In the genomic region with DNA sequence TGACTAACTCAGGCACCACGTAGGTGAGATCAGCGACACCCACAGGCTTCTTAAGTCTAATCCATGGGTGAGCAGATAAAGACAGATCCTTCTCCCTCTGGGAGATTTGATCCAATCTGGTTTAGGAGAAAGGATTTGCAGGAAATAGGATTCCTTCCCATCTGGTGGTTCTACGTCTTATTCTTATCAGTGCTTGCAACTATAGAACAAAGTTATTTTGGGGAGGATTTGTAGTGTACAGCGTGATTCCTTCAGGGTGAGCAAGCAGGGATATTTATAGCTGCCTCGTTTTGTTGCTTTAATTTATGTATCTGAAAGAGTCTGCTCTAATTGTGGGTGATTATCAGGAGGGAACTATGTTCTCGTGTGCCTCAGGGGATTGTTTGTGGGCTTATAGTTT, we compare ENCODE assay signal across 28 mouse cellular contexts.
DNase-seq lines count a peak whose midpoint lies in the region; ATAC-seq and TF ChIP-seq lines count a peak whose summit lies in the region.
"Had no signal": no experiment of that assay in that cellular context is flagged by ENCODE, and none has a peak within 500 bp of the region (broad histone marks: within the 10 kb centered on the region; RNA-seq: fewer than 3 reads in every experiment).

No protein-coding gene starts in this region.

- no peak for TF ChIP-seq CTCF in forebrain, postnatal 0 days (IDR thresholded peaks at IDR 0.05; ENCODE audit: low read depth)

- H3K4me3 ChIP-seq in forebrain, postnatal 0 days (ENCODE audit: low read depth, low read length), result no peak overlapping the region
- no peak overlapping the region for H3K4me3 ChIP-seq in forebrain, embryonic 10.5 days
- no peak overlapping the region for H3K4me3 ChIP-seq in hindbrain, embryonic 16.5 days (ENCODE audit: low read length)
- no peak overlapping the region for H3K4me3 ChIP-seq in hindbrain, embryonic 13.5 days
- H3K4me3 ChIP-seq in neural tube, embryonic 14.5 days (ENCODE audit: low read depth, low read length), result no peak overlapping the region
- no peak overlapping the region for H3K4me3 ChIP-seq in neural tube, embryonic 15.5 days (replicated peaks)
- H3K4me3 ChIP-seq in forebrain, embryonic 11.5 days (ENCODE audit: low read depth, low read length), result no peak overlapping the region
- H3K4me3 ChIP-seq: embryonic facial prominence, embryonic 12.5 days; heart, embryonic 10.5 days; layer of hippocampus, adult 2 months; limb, embryonic 10.5 days; myocyte had no signal

- no peaks in the 10 kb centered on the region for H3K9me3 ChIP-seq in forebrain, postnatal 0 days (ENCODE audit: low read length)
- H3K9me3 ChIP-seq in forebrain, embryonic 10.5 days, result no peaks in the 10 kb centered on the region
- H3K9me3 ChIP-seq in hindbrain, embryonic 16.5 days (ENCODE audit: control insufficient read depth, low read length), result no peaks in the 10 kb centered on the region
- H3K9me3 ChIP-seq in hindbrain, embryonic 13.5 days, result no peaks in the 10 kb centered on the region
- H3K9me3 ChIP-seq in neural tube, embryonic 14.5 days (ENCODE audit: control insufficient read depth, low read length), result no peaks in the 10 kb centered on the region
- no peaks in the 10 kb centered on the region for H3K9me3 ChIP-seq in neural tube, embryonic 15.5 days (replicated peaks)
- no peaks in the 10 kb centered on the region for H3K9me3 ChIP-seq in forebrain, embryonic 11.5 days (ENCODE audit: control insufficient read depth, low read length)
- H3K9me3 ChIP-seq: embryonic facial prominence, embryonic 12.5 days; heart, embryonic 10.5 days; limb, embryonic 10.5 days had no signal

- no peak for DNase-seq in forebrain, postnatal 0 days
- DNase-seq in forebrain, embryonic 10.5 days (ENCODE audit: extremely low spot score, low spot score), result no peak
- no peak for DNase-seq in testis, postnatal 14 days (ENCODE audit: low spot score)
- no peak for DNase-seq in forebrain, embryonic 11.5 days (ENCODE audit: low spot score)
- DNase-seq: adrenal gland, adult 8-10 months; cerebellum, adult 9-11 months; gastrocnemius, postnatal 36 days; kidney, adult 2 months; kidney, postnatal 10 days; liver, postnatal 0 days; lung, postnatal 14 days; midbrain, embryonic 14.5 days; right cerebral cortex, postnatal 14 days; spleen, adult 18-20 months; thymus, adult 18-20 months; thymus, postnatal 4 days had no signal

- peak; percentile 60 for ATAC-seq in forebrain, postnatal 0 days
- peak; percentile 40; the same call in 1 of the 2 replicates for ATAC-seq in hindbrain, embryonic 16.5 days
- ATAC-seq in hindbrain, embryonic 13.5 days (ENCODE audit: low FRiP score), result no peak
- ATAC-seq in neural tube, embryonic 14.5 days (ENCODE audit: low read depth), result peak; percentile 68
- no peak for ATAC-seq in neural tube, embryonic 15.5 days (ENCODE audit: low FRiP score)
- no peak for ATAC-seq in forebrain, embryonic 11.5 days (replicated peaks; ENCODE audit: low FRiP score)
- ATAC-seq: CD4-positive, CD25-positive, alpha-beta regulatory T cell, adult 4 months; forebrain, embryonic 16.5 days; liver, postnatal 0 days; Patski had no signal

- no peaks in the 10 kb centered on the region for H3K27me3 ChIP-seq in forebrain, postnatal 0 days (ENCODE audit: insufficient read depth, low read length)
- no peaks in the 10 kb centered on the region for H3K27me3 ChIP-seq in forebrain, embryonic 10.5 days (ENCODE audit: poor library complexity, severe bottlenecking)
- H3K27me3 ChIP-seq in hindbrain, embryonic 16.5 days (replicated peaks; ENCODE audit: control insufficient read depth, insufficient read depth, low read length), result no peaks in the 10 kb centered on the region
- H3K27me3 ChIP-seq in hindbrain, embryonic 13.5 days, result no peaks in the 10 kb centered on the region
- H3K27me3 ChIP-seq in neural tube, embryonic 14.5 days (ENCODE audit: control insufficient read depth, insufficient read depth, low read length), result no peaks in the 10 kb centered on the region
- no peaks in the 10 kb centered on the region for H3K27me3 ChIP-seq in neural tube, embryonic 15.5 days (replicated peaks)
- H3K27me3 ChIP-seq in forebrain, embryonic 11.5 days (ENCODE audit: control insufficient read depth, insufficient read depth, low read length), result no peaks in the 10 kb centered on the region
- H3K27me3 ChIP-seq: embryonic facial prominence, embryonic 12.5 days had no signal

- no peaks in the 10 kb centered on the region for H3K36me3 ChIP-seq in forebrain, postnatal 0 days (ENCODE audit: insufficient read depth)
- no peaks in the 10 kb centered on the region for H3K36me3 ChIP-seq in forebrain, embryonic 10.5 days (replicated peaks)
- no peaks in the 10 kb centered on the region for H3K36me3 ChIP-seq in hindbrain, embryonic 16.5 days (ENCODE audit: control insufficient read depth, insufficient read depth, low read length)
- no peaks in the 10 kb centered on the region for H3K36me3 ChIP-seq in hindbrain, embryonic 13.5 days
- no peaks in the 10 kb centered on the region for H3K36me3 ChIP-seq in neural tube, embryonic 14.5 days (ENCODE audit: control insufficient read depth, insufficient read depth, low read length)
- H3K36me3 ChIP-seq in neural tube, embryonic 15.5 days, result no peaks in the 10 kb centered on the region
- no peaks in the 10 kb centered on the region for H3K36me3 ChIP-seq in forebrain, embryonic 11.5 days (ENCODE audit: control insufficient read depth, insufficient read depth, low read length)
- H3K36me3 ChIP-seq: embryonic facial prominence, embryonic 12.5 days; heart, embryonic 10.5 days; limb, embryonic 10.5 days had no signal

- no peak overlapping the region for H3K27ac ChIP-seq in forebrain, postnatal 0 days (ENCODE audit: low read depth, low read length)
- H3K27ac ChIP-seq in forebrain, embryonic 10.5 days, result no peak overlapping the region
- no peak overlapping the region for H3K27ac ChIP-seq in hindbrain, embryonic 16.5 days (ENCODE audit: low read depth, low read length)
- H3K27ac ChIP-seq in hindbrain, embryonic 13.5 days, result no peak overlapping the region
- H3K27ac ChIP-seq in neural tube, embryonic 14.5 days (ENCODE audit: low read depth, low read length), result no peak overlapping the region
- H3K27ac ChIP-seq in neural tube, embryonic 15.5 days (replicated peaks), result no peak overlapping the region
- H3K27ac ChIP-seq in forebrain, embryonic 11.5 days (ENCODE audit: low read depth, low read length), result no peak overlapping the region
- H3K27ac ChIP-seq: embryonic facial prominence, embryonic 12.5 days; heart, embryonic 10.5 days; layer of hippocampus, adult 2 months; limb, embryonic 10.5 days had no signal

- no peak overlapping the region for H3K4me2 ChIP-seq in forebrain, postnatal 0 days (ENCODE audit: low read depth)
- no peak overlapping the region for H3K4me2 ChIP-seq in hindbrain, embryonic 16.5 days (ENCODE audit: low read length)
- H3K4me2 ChIP-seq in hindbrain, embryonic 13.5 days, result no peak overlapping the region
- no peak overlapping the region for H3K4me2 ChIP-seq in neural tube, embryonic 14.5 days (ENCODE audit: low read depth, low read length)
- no peak overlapping the region for H3K4me2 ChIP-seq in neural tube, embryonic 15.5 days
- no peak overlapping the region for H3K4me2 ChIP-seq in forebrain, embryonic 11.5 days (ENCODE audit: low read depth, low read length, severe bottlenecking)
- H3K4me2 ChIP-seq: embryonic facial prominence, embryonic 12.5 days had no signal

- H3K9ac ChIP-seq in forebrain, postnatal 0 days, result no peak overlapping the region
- H3K9ac ChIP-seq in hindbrain, embryonic 16.5 days (ENCODE audit: low read depth, low read length), result no peak overlapping the region
- no peak overlapping the region for H3K9ac ChIP-seq in hindbrain, embryonic 13.5 days
- H3K9ac ChIP-seq in neural tube, embryonic 14.5 days (replicated peaks; ENCODE audit: low read depth, low read length), result no peak overlapping the region
- H3K9ac ChIP-seq in neural tube, embryonic 15.5 days (replicated peaks), result no peak overlapping the region
- no peak overlapping the region for H3K9ac ChIP-seq in forebrain, embryonic 11.5 days (ENCODE audit: low read length)
- H3K9ac ChIP-seq: embryonic facial prominence, embryonic 12.5 days; liver, postnatal 0 days had no signal

- H3K4me1 ChIP-seq in forebrain, postnatal 0 days (ENCODE audit: insufficient read depth), result no peaks in the 10 kb centered on the region
- H3K4me1 ChIP-seq in forebrain, embryonic 10.5 days, result no peaks in the 10 kb centered on the region
- H3K4me1 ChIP-seq in hindbrain, embryonic 16.5 days (ENCODE audit: control insufficient read depth, insufficient read depth, low read depth, low read length), result no peaks in the 10 kb centered on the region
- no peaks in the 10 kb centered on the region for H3K4me1 ChIP-seq in hindbrain, embryonic 13.5 days (replicated peaks)
- no peaks in the 10 kb centered on the region for H3K4me1 ChIP-seq in neural tube, embryonic 14.5 days (ENCODE audit: control insufficient read depth, insufficient read depth, low read length)
- H3K4me1 ChIP-seq in neural tube, embryonic 15.5 days, result no peaks in the 10 kb centered on the region
- H3K4me1 ChIP-seq in forebrain, embryonic 11.5 days (replicated peaks; ENCODE audit: control insufficient read depth, insufficient read depth, low read length), result no peaks in the 10 kb centered on the region
- H3K4me1 ChIP-seq: embryonic facial prominence, embryonic 12.5 days; limb, embryonic 10.5 days had no signal

- 49% methylated on average over 6 of the region's 6 CpGs for WGBS in forebrain, postnatal 0 days
- 77% methylated on average over 6 of the region's 6 CpGs for WGBS in forebrain, embryonic 10.5 days
- WGBS in hindbrain, embryonic 16.5 days, result 65% methylated on average over 6 of the region's 6 CpGs
- WGBS in hindbrain, embryonic 13.5 days, result 77% methylated on average over 6 of the region's 6 CpGs
- WGBS in neural tube, embryonic 14.5 days, result 62% methylated on average over 6 of the region's 6 CpGs
- 64% methylated on average over 6 of the region's 6 CpGs for WGBS in neural tube, embryonic 15.5 days
- 64% methylated on average over 6 of the region's 6 CpGs for WGBS in forebrain, embryonic 11.5 days

Comparison
In these comparisons a context has a peak if more than half of its experiments do, and no peak if none do; other contexts are left out.
1. ATAC-seq: peak in forebrain, postnatal 0 days (single experiment), hindbrain, embryonic 16.5 days (single experiment) and neural tube, embryonic 14.5 days (single experiment); none in hindbrain, embryonic 13.5 days (single experiment), neural tube, embryonic 15.5 days (single experiment) and forebrain, embryonic 11.5 days (single experiment).